Mouse (Mus musculus) lung, embryonic 14.5 days (tissue): Measurements from ENCODE around the gene Fam98b. TPM values are rescaled to one million over a fixed set of nuclear protein-coding genes. Genes with fewer than 3 reads are reported as not detected.

Experiments
- ATAC-seq: fragments of 200-750 bp; cut with Nextera tagmentation; 2 replicates; pipeline ENCODE4 v1.8.0; 2017; ENCODE audit warnings: mild to moderate bottlenecking, moderate TSS enrichment, moderate library complexity; ENCODE audit not compliant: insufficient read depth
- DNase-seq: peaks from one replicate; pipeline ENCODE4 v3.0.0-alpha.2; 2015
- H3K27ac ChIP-seq: fragments of 300-500 bp; sonication (generic); 2 replicates; pipeline ENCODE4 v1.5.1; 2014; ENCODE audit warnings: low read depth, mild to moderate bottlenecking, moderate library complexity
- H3K27me3 ChIP-seq: fragments of 300-500 bp; sonication (generic); 2 replicates; pipeline ENCODE4 v1.6.1; 2014; ENCODE audit warnings: low read length, control low read depth; ENCODE audit not compliant: insufficient read depth
- H3K36me3 ChIP-seq: fragments of 300-500 bp; sonication (generic); 2 replicates; pipeline ENCODE4 v1.6.1; 2014; ENCODE audit warnings: control low read depth; ENCODE audit not compliant: insufficient read depth
- H3K4me1 ChIP-seq: fragments of 300-500 bp; sonication (generic); 2 replicates; pipeline ENCODE4 v1.6.1; 2014; ENCODE audit warnings: antibody characterized with exemption, control low read depth; ENCODE audit not compliant: insufficient read depth
- H3K4me2 ChIP-seq: fragments of 300-500 bp; sonication (generic); 2 replicates; pipeline ENCODE4 v1.6.1; 2014; ENCODE audit warnings: mild to moderate bottlenecking
- H3K4me3 ChIP-seq: fragments of 300-500 bp; sonication (generic); 2 replicates; pipeline ENCODE4 v1.5.1; 2014; ENCODE audit warnings: low read depth, low read length
- H3K9ac ChIP-seq: fragments of 300-500 bp; sonication (generic); 2 replicates; pipeline ENCODE4 v1.6.1; 2014
- H3K9me3 ChIP-seq: fragments of 300-500 bp; sonication (generic); 2 replicates; pipeline ENCODE4 v1.6.1; 2016; ENCODE audit warnings: low read depth, low read length, control low read depth
- CTCF ChIP-seq: IDR thresholded peaks from 2 replicates; pipeline ENCODE4 v1.5.1; 2016; ENCODE audit warnings: antibody characterized with exemption, low read depth
- WGBS: fragments of 180-500 bp; shearing (Covaris S2); extraction: QIAGEN DNeasy Blood & Tissue Kit; methylation state at CpG from one replicate; pipeline ENCODE4 v1.1.7; 2014; 5-methylcytosine and 5-hydroxymethylcytosine counted together
- polyA plus RNA-seq: library from polyadenylated mRNA; unstranded; fragments of >200 nt; fragmentation: Nextera tagmentation; extraction: Ambion mirVana; gene quantifications from 2 replicates; pipeline ENCODE4 v1.2.1, GENCODE M21; 2014

The Fam98b gene
- polyA plus RNA-seq, 1 experiment from 2014 or later = 8.4 TPM

DNA sequence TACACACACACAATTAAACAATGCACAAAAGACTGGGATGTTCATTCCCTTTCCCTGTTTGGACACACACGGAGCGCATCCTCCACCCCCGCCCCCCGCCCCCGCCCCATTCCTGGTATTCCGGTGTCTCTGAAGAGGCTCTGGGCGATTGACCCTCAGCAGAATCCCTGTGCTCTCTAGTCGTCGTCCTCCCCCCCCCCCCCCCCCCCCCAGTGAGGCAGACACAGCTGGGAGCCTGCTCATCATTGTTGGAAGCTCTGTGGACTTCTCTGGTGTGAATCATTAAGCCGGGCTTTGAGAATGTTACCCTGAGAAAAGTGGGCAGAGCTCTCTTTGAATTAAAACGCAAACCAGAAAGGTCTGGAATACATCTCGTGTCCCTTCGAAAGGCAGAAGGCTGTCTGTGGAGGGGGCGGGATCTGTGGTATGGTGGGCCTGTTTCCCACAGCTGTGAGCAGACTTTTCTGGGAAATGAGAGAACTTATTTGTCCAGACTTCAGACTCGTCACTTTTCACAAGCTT is 31.8 kb upstream of the Fam98b start:
- Histone ChIP-seq H3K9ac (no peak overlapping the region), H3K36me3 (no peaks in the 10 kb centered on the region), H3K27ac (peak overlapping the region; percentile 55; the same call in 1 of the 2 replicates), H3K9me3 (no peaks in the 10 kb centered on the region), H3K27me3 (no peaks in the 10 kb centered on the region), H3K4me2 (peak overlapping the region; percentile 32), H3K4me3 (no peak overlapping the region), H3K4me1 (no peaks in the 10 kb centered on the region)
- peak; percentile 65 for DNase-seq
- no peak for TF ChIP-seq CTCF
- WGBS = 15% methylated on average over 15 of the region's 15 CpGs
- ATAC-seq = peak; percentile 52

DNA sequence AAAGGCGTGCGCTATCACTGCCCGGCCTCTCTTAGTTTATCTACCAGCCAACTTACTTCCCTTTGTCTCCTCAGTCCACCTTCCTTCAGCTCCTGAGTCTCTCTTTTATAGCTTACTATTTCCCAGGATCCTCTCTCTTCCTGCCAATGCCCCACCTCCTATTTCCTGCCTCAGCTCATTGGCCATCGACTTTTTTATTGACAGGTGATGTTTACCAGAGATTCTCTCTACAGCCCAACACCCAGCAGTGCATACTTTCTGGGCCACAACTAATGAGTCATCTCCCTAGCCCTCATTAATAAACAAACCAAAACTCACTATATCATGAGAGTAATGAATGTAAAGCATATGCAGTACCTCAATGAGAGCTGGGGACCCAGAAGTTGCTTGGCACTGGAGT is 30.0 kb upstream of the Fam98b start:
- ATAC-seq = no peak

DNA sequence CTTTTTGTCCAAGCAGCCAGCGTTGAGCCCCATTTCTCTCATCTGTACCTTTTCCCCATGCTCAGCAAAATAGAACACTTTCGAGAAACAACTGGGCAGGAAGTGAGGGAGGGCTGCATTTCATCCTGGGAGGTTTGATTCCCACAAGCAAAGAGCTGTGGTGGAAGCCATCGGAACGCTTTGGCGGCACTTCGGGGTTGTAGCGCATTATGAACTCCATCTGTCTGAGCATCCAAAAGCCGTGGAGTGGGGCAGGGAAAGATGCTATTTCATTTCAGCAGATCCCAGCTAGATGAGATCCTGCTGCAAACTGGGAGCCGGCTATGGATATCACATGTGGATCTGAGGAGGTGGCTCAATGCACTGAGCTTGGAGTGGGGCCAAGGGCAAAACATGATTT is 26.9 kb upstream of the Fam98b start:
- H3K4me1 ChIP-seq = no peaks in the 10 kb centered on the region
- TF ChIP-seq CTCF = no peak
- H3K9me3 ChIP-seq = no peaks in the 10 kb centered on the region
- 67% methylated on average over 9 of the region's 9 CpGs for WGBS
- no peak for ATAC-seq
- H3K9ac ChIP-seq = no peak overlapping the region
- H3K4me3 ChIP-seq = no peak overlapping the region
- no peaks in the 10 kb centered on the region for H3K27me3 ChIP-seq
- H3K36me3 ChIP-seq = no peaks in the 10 kb centered on the region
- no peak overlapping the region for H3K27ac ChIP-seq
- H3K4me2 ChIP-seq = no peak overlapping the region
- no peak for DNase-seq

More for the DNA sequence above, 30.0 kb upstream of the Fam98b start:
- no peak overlapping the region for H3K27ac ChIP-seq
- DNase-seq = no peak
- no peaks in the 10 kb centered on the region for H3K4me1 ChIP-seq
- no peak overlapping the region for H3K4me2 ChIP-seq
- no peaks in the 10 kb centered on the region for H3K36me3 ChIP-seq
- WGBS = 93% methylated on average over 4 of the region's 4 CpGs
- no peak overlapping the region for H3K9ac ChIP-seq
- no peak for TF ChIP-seq CTCF
- H3K9me3 ChIP-seq = no peaks in the 10 kb centered on the region
- H3K27me3 ChIP-seq = no peaks in the 10 kb centered on the region
- H3K4me3 ChIP-seq = no peak overlapping the region

DNA sequence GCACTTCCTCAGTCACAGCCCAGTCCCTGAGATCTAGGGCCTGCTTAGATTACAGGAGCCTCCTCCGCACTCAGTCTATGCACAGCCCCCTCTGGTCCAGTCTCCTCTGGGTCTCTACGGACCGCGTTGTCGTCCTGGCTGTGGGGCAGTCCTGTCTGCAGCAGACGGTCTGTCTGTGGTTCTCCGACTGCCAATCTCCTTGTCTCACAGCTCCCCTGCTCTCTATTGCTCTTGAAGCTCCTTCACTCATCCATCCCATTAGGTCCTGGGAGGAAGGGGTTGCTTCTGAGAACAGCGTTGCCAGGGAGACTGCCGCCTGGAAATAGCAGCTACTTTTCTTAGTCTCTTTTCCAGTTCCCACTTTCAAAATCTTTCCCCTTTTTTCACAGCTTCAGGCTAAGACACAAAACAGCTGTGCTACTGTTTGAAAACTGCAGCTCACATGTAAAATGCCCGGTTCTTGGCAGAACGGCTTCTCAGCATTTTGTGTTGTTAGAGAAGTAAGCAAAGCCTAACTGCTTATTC is 20.9 kb upstream of the Fam98b start:
- ATAC-seq = peak; percentile 53
- Histone ChIP-seq H3K9me3 (no peaks in the 10 kb centered on the region), H3K36me3 (no peaks in the 10 kb centered on the region), H3K4me3 (no peak overlapping the region), H3K4me1 (peaks cover 4% of the 10 kb centered on the region), H3K4me2 (no peak overlapping the region), H3K27me3 (no peaks in the 10 kb centered on the region), H3K9ac (no peak overlapping the region), H3K27ac (no peak overlapping the region)
- whole genome bisulfite sequencing = 40% methylated on average over 11 of the region's 11 CpGs
- TF ChIP-seq CTCF = no peak
- peak; percentile 59 for DNase-seq

DNA sequence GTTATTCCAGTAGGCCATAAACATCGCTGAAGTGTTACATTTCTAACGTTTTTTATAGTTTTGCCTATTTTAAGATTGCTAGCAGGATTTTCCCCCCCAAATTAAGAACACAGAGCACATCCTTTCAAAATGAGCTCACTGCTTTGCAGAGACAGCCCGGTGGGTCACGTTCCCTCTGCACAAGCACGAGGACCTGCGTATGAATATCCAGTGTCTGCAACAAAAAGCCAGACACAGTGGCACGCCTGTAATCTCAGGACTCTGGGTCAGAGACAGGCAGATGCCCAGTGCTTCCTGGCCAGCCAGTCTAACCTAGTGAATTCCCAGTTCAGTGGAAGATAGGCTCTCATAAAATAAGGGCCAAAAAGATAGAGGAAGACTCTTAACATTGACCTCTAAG is 19.3 kb upstream of the Fam98b start:
- WGBS = 83% methylated on average over 7 of the region's 7 CpGs
- no peak for TF ChIP-seq CTCF
- ATAC-seq = no peak

DNA sequence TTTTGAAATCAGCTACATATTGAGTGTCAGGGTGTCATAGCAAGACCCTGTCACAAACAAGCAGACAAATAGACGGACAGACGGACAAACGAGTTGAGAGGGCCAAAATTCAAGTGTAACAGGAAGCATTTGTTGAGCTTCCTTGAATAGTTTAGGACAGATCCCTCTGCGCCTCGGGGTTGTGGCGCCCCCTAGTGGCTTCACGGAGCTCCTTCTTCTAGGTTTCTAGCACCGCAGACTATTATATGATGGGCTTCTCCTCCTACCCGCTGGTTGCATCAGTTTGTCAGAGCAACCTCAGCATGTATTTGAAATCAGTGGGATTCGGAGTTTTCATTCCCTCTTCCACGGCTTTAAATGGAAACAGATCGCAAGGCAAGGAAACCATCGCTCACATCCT is 18.3 kb upstream of the Fam98b start:
- H3K4me3 ChIP-seq = no peak overlapping the region
- H3K27me3 ChIP-seq = no peaks in the 10 kb centered on the region
- no peaks in the 10 kb centered on the region for H3K36me3 ChIP-seq
- no peaks in the 10 kb centered on the region for H3K9me3 ChIP-seq
- 5% methylated on average over 13 of the region's 13 CpGs for WGBS
- peaks cover 4% of the 10 kb centered on the region for H3K4me1 ChIP-seq
- ATAC-seq (peak; percentile 90), DNase-seq (peak; percentile 94)
- no peak overlapping the region for H3K27ac ChIP-seq
- no peak overlapping the region for H3K9ac ChIP-seq
- TF ChIP-seq CTCF = peak; percentile 92
- H3K4me2 ChIP-seq = no peak overlapping the region; the same call in 1 of the 2 replicates

More for the DNA sequence above, 19.3 kb upstream of the Fam98b start:
- Histone ChIP-seq H3K9ac (no peak overlapping the region), H3K9me3 (no peaks in the 10 kb centered on the region), H3K27me3 (no peaks in the 10 kb centered on the region), H3K36me3 (no peaks in the 10 kb centered on the region), H3K4me3 (no peak overlapping the region), H3K4me2 (no peak overlapping the region), H3K4me1 (peaks cover 4% of the 10 kb centered on the region), H3K27ac (no peak overlapping the region)
- DNase-seq = no peak

DNA sequence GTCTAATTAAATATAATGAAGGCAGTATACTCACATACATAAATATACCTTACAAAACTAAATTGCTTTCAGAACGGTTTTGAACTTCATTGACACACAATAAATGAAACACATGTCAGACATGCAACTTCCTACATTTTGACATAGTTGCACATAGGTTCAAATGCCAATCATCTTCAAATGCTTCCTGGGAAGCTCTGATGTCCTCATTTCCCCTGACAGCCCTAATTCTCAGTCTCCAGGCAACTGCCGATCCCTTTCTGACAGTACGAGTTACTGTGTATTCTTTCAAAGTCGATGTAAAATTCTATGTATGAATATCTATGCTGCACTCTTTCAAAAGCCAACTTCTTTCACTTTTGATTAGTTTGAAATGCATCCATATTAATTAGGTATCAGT is 7.6 kb upstream of the Fam98b start:
- WGBS = 74% methylated on average over 4 of the region's 4 CpGs
- Histone ChIP-seq H3K27me3 (no peaks in the 10 kb centered on the region), H3K9ac (no peak overlapping the region), H3K27ac (no peak overlapping the region), H3K4me1 (no peaks in the 10 kb centered on the region), H3K36me3 (no peaks in the 10 kb centered on the region), H3K4me3 (no peak overlapping the region), H3K9me3 (no peaks in the 10 kb centered on the region), H3K4me2 (no peak overlapping the region)
- ATAC-seq (no peak), DNase-seq (no peak)
- TF ChIP-seq CTCF = no peak
